Mouse (Mus musculus) heart, postnatal 36 days (tissue): ENCODE data around the gene Trp53tg5. TPM values are rescaled to one million over a fixed set of nuclear protein-coding genes. Genes with fewer than 3 reads are reported as not detected.

Experiments
- DNase-seq, 2 experiments: peaks; one replicate each; pipeline ENCODE4 v3.0.0; 2021 to 2022
- intact Hi-C: fragments of 180-260 bp; cut with DNase I; formaldehyde crosslinking; loops from one replicate; pipeline ENCODE4 v1.15.1; 2025
- total RNA-seq, 2 experiments: library from RNA; stranded (reverse); gene quantifications; 2 replicates each; pipeline ENCODE4 v1.2.3; 2021

Trp53tg5 gene
- not detected for total RNA-seq

GRCm38 (mm10) chr2:164473624-164474023 lies at the start of gene Trp53tg5:
Trp53tg5 (minus strand) TSS chr2:164473724.
- DNase-seq, result no peak
- intact Hi-C loops, result no loop called here

GRCm38 (mm10) chr2:164522280-164522679 lies 48.8 kb upstream of the Trp53tg5 start:
- no peak for DNase-seq
- intact Hi-C loops, result no loop called here

DNA sequence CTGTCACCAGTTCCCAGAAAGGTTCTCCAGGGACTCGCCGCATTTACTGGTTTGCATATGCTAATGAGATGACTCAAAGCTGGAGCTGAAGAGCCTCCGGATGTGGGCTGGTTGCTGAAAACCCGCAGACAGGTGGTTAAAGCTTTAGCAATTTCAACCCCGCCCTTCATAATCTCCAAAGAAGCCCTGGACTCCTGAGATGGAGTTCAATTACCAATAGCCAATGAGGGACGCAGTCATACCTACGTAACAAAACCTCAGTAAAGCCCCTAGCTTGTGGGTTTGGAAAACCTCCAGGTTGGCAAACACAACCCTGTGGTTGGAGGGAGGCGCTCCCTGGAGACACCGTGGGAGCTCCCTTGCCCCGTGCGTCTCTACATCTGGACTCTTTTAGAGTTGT lies 48.3 kb upstream of the Trp53tg5 start:
- intact Hi-C loops, result no loop called here
- DNase-seq, result no peak

DNA sequence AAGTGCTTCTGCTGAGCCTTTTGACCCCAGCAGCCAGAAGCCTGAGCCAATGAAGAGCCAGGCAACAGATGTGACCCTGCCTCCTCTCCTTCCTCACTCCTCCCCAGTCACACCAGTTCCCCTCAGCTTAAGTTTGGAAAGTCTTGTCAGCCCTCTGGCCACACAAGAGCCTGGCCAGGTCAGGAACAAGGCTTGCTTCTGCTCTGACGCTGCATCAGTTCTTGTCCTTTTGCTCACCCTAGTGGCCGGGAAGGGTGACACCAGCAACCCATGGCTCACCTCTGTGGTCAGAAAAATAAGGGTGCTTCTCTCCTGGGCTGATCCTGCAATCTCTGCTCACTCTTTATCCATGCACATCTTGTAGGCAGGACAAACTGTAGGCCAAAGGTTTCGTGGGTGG lies 47.3 kb upstream of the Trp53tg5 start:
- intact Hi-C loops, result no loop called here
- peak; percentile 49 to 57 for DNase-seq

GRCm38 (mm10) chr2:164519171-164519526 lies 45.6 kb upstream of the Trp53tg5 start:
- no peak for DNase-seq
- intact Hi-C loops, result loop anchor here (2.0 kb wide), 1 partner anchor 58 kb away; the partner anchor contains the start of gene Gm20458

DNA sequence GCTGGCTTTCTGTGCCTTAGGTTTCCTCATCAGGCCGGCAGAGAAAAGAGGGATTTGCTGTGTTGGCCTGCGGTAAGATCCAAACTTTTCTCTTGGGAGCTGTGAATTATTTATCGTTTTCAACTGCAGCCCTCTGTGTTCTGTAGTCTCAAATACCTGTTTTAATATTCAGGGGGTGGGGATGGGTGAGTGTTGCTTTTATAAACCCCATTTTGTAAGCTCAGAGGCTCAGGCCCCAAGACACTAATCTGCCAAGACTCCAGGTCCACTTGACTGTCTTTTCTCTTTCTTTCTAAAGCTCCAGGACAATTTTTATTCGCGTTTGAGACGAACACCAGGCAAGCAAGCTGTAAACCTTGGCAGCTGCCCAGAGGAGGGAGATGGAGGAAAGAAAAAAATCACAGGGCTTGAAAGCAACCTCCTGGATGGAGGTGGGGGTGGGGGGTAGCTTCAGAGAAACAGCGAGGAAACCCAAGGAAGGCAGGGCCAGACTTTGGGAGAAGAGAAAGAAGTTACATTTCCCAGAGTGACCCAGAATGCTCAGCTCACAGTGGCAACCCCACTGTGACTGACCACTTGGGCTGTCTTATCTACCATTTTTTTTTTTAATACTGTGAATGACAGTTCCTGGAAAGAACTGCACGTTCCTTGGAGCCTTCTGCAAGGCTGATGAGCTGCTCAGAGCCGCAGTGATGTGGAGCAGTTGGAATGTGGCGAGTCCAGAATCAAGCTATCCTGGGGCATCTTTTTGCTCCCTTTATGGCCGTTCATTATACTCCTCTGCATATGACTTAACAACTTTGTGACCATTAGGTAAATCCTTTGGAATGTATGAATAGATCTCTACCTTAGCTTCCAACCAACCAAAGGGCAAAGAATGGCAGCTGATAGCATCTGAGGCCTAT lies 45.0 kb upstream of the Trp53tg5 start:
- DNase-seq, result no peak
- intact Hi-C loops, result loop anchor here (1.0 to 2.0 kb wide), 3 partner anchors 48 to 101 kb away; partner anchors contain the start of gene Gm20458

DNA sequence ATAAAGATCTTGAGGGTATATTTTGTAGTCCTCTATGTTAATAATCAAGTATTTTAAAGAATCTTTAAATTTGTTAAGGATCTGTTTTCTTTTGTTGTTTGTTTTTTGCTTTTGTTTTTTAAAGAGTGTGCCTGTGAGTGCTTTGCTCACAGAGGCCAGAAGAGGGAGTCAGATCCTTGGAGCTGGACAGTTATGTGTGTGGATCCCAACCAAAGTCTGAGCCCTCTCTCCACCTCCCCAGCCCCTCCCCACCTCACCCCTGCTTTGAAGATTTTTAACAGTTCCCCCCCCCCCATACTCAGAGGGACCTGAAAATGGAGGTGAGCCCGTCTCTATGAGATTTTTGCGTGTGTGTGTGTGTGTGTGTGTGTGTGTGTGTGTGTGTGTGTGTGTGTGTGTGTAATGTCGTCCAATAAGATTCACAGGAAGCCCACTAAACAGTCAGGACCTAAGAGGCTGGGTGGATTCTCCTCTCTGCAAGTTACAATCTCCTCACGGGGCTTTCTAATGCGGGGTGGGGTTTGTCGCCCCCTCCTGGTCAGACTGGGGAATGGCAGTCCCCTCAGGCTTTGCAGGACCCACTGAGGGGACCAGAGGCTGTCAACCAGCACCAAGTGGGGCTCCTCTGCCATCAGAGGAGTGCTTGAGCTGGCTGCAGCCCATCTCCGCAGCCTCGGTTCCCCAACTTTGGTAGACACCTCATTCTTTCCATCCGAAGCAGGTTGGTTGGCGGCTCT lies 44.1 kb upstream of the Trp53tg5 start:
- peak; percentile 70 to 74 for DNase-seq
- intact Hi-C loops, result loop anchor here (1.0 to 2.0 kb wide), 3 partner anchors 47 to 100 kb away; partner anchors contain the start of gene Gm20458

GRCm38 (mm10) chr2:164516592-164516991 lies 43.1 kb upstream of the Trp53tg5 start:
- intact Hi-C loops, result no loop called here

DNA sequence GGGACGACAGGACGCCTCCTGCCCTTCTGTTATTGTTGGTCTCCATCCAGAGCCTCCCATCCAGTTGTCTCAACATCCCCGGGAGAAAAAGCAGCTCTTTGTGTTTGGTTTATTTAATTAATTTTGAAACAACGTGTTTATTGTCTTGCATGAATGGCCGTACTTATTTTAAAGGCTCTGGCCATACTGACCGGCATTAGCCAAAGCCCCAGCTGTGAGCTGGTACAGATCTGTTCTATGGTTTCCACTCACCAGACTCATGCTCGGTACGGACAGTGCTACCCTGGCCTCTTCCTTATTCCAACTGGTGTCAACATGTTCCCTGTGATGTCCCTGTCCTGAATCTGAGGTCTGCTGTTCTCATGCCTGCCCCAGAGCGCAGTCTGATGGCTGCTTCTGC lies 42.4 kb upstream of the Trp53tg5 start:
- DNase-seq, result no peak
- intact Hi-C loops, result no loop called here

More at GRCm38 (mm10) chr2:164516592-164516991, 43.1 kb upstream of the Trp53tg5 start:
- no peak for DNase-seq

GRCm38 (mm10) chr2:164514916-164515315 lies 41.4 kb upstream of the Trp53tg5 start:
- intact Hi-C loops, result no loop called here
- DNase-seq, result no peak

GRCm38 (mm10) chr2:164513389-164513788 lies 39.9 kb upstream of the Trp53tg5 start:
- DNase-seq, result peak; percentile 47 to 51
- intact Hi-C loops, result loop anchor here (1.0 kb wide), 1 partner anchor 27 kb away; the partner anchor contains the start of gene Dbndd2

DNA sequence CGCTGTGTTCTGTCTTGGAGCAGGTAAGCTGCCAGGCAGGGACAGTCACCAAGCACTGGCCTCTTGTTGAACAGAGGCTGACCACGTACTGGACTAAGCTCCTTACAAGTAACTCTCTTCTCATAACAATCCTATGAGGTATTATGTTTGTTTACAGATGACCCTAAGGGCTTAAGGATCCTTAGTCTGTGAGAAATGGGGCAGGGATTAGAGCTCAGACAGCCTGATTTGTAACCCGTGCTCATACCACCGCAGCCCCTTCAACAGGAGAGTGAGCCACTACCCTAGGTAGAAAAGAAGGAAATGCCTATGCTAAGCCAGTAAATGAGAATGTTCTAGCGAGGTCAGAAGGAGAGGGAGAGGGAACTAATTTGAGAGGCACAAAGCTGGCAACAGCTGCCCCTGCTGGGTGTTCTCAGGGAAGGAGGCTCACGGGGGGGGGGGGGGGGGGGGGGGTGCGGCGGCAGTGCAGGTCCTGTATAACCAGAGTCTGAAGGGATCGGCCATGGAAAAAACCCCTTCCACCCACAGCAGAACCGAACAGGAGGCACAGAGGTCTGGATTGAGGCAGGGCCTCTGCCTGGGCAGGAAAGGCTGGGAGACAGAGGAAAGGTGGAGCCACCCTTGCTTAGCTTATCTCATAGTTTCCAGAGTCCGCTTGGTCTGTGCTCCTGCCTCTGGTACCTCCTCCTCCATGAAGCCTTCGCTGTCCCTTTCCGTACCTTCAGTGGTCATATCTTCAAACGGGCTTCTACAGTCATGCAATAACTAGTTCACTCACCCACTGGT lies 38.8 kb upstream of the Trp53tg5 start:
- intact Hi-C loops, result no loop called here
- no peak for DNase-seq

GRCm38 (mm10) chr2:164510621-164511190 lies 37.2 kb upstream of the Trp53tg5 start:
- intact Hi-C loops, result no loop called here
- DNase-seq, result no peak

GRCm38 (mm10) chr2:164507811-164508210 lies 34.3 kb upstream of the Trp53tg5 start:
- intact Hi-C loops, result no loop called here
- DNase-seq, result no peak

DNA sequence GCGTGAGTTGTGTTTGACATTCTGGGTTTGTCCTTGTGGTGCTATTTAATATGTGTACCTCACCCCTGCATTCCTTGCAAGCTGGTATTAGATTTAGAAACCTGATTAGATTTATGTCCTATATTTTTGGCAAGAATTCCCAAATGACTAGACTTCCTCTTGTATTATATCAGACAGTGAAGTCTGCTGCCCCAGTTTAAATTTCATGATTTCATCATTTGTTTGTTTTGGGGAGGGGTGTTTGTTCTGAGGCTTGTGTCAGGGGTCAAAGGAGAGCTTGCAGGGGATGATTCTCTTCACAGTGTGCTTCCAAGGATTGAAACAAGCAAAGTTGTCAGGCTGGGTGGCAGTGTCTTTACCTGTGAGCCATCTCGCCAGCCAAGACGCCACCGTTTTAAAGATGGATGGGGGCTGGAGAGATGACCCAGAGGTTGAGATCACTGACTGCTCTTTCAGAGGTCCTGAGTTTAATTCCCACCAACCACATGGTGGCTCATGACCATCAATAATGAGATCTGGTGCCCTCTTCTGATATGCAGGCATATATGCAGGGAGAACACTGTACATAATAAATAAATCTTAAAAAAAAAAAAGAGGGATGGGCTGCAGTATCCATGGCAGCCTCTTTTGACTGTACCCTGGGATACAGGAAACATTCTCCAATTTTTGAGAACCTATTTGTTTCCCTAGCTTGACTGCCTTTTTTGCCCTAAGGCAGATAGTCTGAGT lies 32.3 kb upstream of the Trp53tg5 start:
- intact Hi-C loops, result no loop called here

GRCm38 (mm10) chr2:164504919-164505318 lies 31.4 kb upstream of the Trp53tg5 start:
- no peak for DNase-seq

More for the DNA sequence above, 32.3 kb upstream of the Trp53tg5 start:
- DNase-seq, result no peak

GRCm38 (mm10) chr2:164500511-164500910 lies 27.0 kb upstream of the Trp53tg5 start:
- no peak for DNase-seq
- intact Hi-C loops, result no loop called here

More at GRCm38 (mm10) chr2:164504919-164505318, 31.4 kb upstream of the Trp53tg5 start:
- intact Hi-C loops, result no loop called here

DNA sequence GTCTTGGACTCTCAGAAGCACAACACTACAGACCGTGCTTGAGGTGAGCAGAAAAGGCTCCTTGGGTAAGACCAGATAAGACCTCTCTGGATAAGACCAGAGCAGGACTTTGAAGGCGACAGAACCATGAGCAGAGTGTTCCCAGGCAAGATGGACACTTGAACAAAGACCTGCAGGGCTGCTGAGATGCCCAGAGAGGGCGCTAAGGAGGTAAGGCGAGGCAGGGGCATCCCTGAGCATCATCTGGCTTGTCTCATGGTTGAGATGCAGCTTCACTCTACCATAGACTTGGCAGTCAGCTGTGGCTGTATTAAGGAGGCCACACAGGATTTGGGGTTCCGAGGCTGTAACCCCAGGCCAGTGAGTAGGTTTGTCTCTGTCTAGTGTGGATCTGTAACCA lies 25.8 kb upstream of the Trp53tg5 start:
- intact Hi-C loops, result no loop called here
- DNase-seq, result no peak

GRCm38 (mm10) chr2:164497691-164498268 lies 24.3 kb upstream of the Trp53tg5 start:
- intact Hi-C loops, result loop anchor here (1.0 kb wide), 1 partner anchor 36 kb away; no protein-coding TSS in a partner anchor
- no peak for DNase-seq
